Mouse (Mus musculus) WW6 (cell line): Measurements from ENCODE around the gene Exosc10.
A peak's percentile ranks its signal among the peaks of the same experiment; 100 is the strongest.

Source experiments
- DNase-seq: peaks from one replicate; pipeline ENCODE4 v3.0.0-alpha.2; 2013; ENCODE audit warnings: low read depth, low spot score

The Exosc10 gene

DNA sequence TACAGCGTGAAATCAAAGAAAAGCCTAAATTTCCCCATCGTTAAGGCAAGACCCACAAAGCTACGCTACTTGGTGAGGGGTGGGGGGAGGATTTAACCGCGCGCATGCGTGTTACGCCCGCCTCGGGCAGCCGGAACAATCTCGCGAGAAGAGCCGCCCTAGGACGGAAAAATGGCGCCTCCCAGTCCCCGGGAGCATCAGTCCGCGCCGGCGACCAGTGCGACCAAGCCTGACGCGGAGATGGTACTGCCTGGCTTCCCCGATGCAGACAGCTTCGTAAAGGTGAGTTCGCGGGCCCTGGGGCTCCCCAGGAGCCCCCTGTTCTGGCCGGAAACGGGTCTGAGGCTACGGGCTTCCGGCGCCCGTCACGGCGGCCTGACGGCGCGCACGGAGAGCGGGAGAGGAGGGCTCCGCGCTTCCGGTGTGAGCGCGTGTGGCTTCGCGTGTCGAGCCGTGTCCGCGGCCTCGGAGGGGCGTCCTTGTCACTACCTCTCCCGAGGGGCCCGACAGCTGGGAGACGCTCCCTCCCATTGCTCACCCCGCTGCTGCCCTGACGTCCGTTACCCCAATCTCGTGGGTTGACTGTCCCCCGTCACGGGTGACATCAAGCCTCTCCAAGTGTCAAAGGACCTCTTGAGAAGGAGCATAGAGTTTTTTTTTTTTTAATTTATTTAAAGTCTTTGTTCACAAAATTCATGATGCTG is at the start of gene Exosc10:
Gene Exosc10, plus strand, starts transcription at position 133 of the 704 bp plus-strand sequence.
- DNase-seq, result peak; percentile 70

DNA sequence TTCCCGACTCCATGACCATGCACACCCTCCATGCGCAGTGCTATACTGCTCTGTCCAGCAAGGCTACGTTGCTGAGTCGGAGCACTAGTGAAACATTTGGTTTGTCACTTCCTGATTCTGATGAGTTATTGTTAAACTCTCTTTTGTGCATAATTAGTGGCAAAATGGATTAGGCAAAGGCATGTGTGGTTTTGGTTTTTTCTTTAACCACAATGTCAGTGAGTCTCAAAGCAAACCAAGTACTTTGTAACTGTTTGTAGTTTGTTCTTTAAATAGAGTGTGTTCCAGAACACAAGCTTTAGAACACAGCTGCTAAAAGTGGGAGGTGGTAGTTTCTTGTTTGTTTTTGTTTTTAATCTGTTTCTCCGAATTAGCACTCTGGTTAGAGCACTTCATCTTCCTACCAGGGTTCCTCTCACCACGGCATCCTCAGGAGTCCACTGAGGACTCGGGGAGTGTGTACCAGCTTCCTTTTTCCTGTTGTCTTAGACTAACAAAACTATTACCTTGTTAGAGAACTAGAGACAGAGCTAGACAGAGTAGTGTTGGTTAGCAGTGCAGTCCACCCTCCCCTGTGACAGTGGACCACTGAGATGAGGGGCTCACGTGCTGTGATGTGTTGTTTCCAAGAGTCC is 48.7 kb upstream of the Exosc10 start:
- DNase-seq, result no peak

DNA sequence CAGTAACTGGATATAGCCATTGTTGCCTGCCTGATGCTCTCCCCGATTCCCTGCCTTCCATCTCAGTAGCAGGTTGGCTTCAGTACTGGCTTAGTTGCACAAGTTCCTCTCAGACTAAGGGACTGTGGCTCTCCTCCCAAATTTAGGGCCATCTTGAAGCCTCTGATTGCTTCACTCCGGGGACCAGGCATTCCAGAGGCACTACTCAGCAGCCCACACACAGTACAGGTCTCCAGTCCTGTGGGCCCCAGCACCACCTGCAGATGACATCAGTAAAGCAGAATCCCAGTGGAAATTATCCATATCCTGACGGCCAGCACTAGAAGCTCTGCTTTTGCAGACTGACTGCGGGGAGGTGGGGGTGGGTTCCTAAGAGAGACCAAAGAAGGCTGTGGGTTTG is 47.5 kb upstream of the Exosc10 start:
- DNase-seq, result no peak

DNA sequence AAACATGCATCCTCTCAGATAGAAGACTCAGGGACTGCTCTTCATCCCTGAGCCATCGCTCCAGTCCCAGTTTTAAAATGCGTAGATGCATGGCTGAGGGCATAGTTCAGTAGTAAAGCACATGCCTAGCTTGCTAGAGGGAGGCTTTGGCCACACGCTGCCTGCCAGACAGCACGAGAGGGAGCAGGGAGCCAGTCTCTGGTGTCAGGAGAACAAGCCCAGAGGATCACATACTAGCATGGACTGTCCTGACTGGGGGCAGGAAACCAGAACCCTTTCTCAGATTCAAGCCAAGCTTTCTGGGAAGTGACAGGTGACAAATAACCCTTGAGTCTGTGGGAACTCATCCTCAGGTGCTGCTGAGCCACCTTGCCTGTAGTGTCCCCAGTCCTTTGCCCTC is 46.9 kb upstream of the Exosc10 start:
- DNase-seq, result no peak

DNA sequence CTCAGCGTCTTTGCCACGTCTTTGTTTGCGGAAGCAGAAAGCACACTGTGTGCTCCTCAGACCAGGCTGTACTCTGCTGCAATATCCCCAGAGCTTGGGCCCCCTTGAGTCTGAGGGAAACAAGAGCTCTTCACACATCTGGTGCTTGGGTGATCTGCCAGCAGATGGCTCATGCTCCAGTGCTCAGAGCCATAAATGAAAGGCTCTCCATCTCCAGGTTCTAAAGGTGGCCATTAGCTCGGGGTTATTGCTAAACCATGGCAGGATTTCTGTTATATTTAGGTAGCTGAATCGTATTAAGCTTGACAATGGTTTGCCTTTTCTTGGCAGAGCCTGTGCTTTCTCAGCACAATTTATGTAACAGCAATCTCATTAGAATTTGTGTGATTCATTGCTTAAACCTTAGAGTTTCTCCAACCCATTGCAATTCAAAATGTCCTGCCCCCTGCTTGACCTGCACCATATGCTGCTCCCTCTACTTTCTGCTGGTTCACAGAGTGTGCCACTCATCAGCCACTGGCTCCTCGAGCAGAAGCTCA is 45.1 kb upstream of the Exosc10 start:
- no peak for DNase-seq

DNA sequence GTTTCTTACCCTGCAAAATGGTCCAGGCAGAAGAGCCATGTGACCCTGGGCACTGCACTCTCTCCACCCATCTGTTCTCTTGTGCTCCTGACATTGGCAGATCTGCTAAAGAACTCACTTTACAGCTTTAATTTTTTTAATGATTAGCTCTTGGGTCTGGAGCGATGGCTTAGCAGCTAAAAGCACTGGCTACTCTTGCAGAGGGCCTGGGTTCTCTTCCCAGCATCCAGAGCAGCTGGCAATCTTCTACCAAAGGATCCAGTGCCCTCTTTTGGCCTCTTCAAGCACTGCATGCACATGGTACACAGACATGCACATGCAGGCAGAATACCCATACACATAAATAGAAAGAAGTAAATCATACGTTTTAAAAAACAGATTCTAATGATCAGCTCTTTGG is 42.9 kb upstream of the Exosc10 start:
- DNase-seq, result no peak

DNA sequence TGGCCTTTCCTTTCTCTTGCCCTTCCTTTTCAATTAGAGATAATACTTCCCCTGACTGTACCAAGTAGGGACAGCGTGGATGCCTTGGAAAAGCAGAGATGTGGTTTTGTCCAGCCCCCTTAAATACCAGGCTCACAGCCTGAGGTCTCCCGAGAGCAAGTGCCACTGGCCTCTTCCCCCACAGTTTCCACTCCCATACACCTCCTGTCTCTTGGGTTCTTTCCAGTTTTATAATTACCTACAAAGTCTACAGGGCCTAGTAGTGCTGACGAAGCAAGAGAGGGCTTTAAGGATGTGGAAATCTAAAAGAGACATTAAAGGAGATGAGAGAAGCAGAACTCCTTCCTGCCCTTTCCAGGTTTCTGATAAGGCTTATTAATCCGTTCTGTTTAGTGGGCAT is 40.4 kb upstream of the Exosc10 start:
- DNase-seq, result no peak

DNA sequence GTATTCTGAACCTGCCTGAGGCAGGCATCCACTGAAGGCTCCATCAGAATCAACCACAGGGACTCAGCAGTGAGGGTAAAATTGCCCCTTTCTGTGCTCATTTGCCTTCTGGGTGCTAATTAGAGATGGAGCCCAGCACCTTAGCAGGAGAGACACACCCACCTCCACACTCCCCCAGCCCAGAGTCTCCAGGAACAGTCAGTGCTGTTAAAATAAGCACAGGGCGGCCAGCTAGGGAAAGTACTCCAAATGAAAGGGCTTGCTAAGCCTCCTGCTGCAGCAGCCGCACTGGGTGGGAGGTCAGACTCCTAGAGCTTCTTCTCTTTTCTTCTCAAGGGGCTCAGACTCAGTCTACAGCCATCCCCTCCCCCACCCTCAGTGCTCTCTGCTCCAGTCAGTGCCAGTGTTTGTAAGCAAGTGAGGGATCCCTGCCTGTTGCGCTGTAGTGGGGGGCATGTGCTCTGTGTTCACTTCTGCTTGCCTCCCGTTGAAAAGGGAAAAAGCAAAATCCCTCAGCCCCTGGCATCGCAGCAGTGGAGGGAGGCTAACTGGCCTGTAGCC is 39.9 kb upstream of the Exosc10 start:
- DNase-seq, result no peak

DNA sequence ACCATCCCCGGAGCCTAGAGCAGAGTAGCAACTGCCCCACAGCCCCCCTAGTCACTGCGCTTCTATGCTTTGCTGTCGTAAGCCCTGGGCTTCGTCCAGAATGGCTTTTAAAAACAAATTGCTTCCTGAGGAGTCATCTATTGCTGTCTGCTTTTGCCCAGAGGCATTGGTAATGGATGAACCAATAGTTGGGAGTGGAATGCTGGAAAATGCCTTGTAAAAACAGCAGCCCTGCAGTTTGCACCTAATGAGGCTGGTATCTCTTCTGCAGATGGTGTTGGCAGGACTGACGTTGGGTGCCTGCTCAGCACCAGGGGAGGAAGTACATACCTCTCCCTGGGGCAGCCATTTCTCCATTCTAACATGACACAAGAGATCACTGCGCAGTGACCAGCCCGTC is 34.7 kb upstream of the Exosc10 start:
- DNase-seq, result no peak

DNA sequence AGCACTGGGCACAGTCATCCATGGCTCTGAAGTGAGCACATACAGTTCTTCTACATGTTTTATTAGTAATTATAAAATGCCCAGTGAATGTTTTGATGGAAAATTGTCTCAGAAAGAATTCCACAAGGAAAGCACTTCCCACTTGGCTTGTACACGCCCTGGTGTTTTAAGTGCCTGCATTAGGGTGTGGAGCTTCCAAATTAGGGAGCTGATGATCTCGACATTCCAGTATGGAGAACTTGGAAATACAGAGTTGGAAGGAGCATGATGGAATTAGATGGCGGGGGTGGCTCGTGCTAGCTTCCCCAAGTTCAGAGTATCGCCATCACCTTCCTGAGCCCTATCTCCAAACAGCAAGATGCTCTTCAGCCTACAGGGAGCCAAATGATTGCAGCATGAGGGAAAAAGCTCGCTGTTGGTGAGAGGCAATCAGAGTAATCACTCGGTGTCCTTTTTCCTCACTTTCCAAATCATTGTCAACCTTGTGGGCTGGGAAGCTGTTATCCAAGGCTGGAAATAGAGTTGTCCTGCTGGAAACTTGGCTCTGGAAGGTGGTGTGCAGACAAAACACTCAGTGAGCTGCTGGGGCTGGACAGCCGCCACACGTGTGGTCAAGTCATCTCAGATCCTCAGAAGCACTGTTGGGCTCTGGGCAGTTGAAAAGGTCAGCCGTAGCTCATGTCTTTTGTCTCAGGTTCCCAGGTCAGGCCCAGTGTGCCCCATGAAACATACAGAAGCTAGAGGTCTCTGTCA is 30.9 kb upstream of the Exosc10 start:
- no peak for DNase-seq

DNA sequence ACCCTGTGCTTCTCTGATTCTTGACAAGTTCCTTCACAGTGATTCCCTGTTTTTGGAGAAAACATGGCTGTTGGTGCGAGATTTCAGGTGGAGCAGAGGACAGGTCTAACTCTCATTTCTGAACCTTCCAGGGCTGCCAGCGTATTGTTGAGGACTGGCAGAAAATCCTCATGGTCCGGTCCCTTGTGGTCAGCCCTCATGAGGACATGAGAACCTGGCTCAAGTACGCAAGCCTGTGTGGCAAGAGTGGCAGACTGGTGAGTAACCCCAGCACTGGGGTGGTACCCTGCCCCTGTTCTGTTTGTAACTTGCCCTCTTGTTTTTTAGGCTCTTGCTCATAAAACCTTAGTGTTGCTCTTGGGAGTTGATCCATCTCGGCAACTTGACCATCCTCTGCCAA is 27.9 kb upstream of the Exosc10 start:
- no peak for DNase-seq

DNA sequence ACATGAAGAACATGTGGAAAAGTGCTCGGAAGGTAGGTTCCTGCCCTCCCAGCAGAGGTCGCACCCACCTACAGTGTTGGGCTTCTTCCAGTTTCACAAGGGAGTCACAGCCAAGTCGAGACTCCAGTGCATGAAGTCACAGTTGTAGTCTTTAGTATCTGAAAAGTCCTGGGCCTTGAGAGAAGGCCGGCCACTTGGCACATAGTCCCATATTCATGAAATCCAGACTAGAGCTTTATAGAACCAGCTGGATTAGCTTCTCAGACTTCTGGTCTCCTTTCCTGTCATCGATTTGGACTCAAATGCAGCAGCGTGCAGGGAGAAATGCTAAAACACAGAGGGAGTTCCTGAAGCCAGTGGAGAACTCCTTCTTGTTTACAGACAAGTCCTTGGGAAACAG is 27.5 kb upstream of the Exosc10 start:
- DNase-seq, result no peak

DNA sequence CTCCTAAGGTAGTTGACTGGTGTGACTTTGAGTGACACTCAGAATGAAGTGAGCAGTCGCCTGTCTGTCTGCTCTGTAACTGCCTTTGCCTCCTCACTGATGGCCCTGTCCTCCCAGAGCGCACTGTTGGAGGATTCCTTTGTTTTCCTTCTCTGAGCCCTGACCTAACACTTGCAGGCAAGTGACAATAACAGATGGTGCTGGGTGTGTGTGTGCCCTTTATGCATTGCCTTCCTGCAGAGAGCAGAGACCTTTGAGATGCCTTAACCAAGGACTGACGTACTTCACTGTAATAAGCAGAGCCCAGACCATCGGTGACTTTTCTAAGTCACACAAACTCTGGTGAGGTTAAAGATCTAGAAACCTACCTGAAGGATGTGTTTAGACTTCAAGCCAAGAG is 26.9 kb upstream of the Exosc10 start:
- DNase-seq, result no peak

DNA sequence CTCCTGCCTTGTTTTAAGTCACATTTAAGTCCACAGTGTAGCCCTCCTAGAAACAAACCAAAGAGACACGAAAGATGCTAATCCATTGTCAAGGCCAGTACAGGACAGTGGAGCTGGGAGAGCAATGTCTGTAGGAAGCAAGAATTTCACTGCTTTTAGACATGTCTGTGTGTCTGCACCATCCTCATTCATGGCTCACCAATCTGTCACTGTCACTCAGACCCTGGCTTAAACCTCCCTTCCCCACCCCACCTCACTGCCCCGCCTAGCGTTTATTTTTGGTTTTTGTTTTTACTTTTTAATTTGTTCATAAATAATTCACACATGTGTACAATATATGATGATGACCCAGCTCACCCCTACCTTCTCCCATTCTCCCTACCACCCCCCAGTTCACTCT is 25.7 kb upstream of the Exosc10 start:
- DNase-seq, result no peak

DNA sequence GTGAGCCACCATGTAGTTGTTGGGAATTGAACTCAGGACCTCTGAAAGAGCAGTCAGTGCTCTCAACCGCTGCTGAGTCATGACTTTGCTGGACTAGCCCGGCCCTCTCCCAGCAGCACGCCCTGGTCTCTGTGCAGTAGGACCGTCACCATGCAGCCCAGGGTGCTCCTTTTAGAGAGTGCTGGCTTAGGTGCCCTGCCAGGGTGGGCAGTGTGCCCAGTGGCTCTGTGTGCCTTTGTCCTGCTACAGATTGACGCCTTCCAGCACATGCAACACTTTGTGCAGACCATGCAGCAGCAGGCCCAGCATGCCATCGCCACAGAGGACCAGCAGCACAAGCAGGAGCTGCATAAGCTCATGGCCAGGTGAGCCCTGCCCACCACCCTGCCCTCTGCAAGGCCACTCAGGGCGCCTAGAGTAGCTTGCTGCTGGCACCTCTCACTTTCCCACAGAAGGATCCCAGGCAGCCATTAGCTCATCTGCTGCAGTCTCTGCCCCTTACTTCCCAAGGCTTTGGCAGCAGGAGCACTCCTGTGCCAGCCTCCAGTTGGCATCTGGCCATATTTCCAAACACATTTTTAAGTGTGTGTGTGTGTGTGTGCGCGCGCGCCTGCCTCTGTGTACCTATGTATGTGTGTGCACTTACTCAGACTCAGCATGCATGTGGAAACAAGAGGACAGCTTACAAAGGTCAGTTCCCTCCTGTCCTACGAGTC is 24.5 kb upstream of the Exosc10 start:
- no peak for DNase-seq

DNA sequence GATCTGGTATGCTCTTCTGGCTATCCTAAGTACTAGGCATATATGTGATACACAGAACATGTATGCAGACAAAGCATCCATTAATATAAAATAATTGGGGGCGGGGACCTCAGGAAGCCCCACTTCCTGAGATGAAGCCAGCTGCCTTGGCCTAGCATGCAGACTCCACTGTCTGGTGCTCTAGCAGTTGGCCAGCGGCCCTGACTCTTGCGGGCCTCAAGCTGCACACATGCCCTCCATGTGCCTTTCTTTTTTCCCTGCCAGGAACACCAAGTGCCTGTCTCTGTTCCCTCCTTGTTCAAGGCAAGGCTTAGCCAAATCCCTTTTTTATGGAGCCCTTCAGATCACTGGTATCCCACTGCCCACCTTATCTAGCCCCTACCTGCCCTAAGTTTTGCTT is 22.4 kb upstream of the Exosc10 start:
- no peak for DNase-seq

DNA sequence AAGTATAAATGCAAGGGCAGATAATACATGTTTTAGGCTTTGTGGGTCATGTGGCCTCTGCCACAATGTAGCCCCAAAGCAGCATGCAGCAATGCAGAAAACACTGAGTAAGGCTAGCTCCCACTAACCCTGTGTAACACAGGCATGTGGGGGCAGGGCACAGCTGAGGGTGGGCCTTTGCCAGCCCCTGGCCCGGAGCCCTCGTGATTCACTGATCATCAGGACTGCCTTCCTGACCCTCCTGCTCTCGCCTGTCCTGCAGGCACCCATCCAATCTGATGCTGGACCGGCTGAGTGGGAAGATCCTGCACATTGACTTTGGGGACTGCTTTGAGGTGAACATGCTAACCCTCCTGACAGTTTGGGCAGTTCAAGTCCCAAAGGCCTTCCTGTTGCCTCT is 9.1 kb upstream of the Exosc10 start:
- DNase-seq, result no peak

DNA sequence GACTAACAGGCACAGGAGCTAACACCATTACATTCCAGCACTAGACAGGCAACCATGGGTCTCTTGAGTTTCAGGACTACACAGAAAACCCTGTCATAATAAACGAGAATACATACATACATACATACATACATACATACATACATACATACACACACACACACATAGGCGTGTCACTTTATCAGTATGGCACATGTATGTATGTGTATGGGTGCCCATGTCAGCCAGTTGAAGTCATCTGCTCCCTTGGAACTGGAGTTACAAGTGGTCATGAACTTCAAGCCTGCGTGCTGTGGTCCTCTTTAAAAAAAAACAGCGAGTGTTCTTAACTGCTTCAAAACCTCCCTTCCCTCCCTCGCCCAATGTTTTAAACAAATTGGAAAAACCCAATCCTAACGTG is 463 bp upstream of the Exosc10 start:
- DNase-seq, result no peak

DNA sequence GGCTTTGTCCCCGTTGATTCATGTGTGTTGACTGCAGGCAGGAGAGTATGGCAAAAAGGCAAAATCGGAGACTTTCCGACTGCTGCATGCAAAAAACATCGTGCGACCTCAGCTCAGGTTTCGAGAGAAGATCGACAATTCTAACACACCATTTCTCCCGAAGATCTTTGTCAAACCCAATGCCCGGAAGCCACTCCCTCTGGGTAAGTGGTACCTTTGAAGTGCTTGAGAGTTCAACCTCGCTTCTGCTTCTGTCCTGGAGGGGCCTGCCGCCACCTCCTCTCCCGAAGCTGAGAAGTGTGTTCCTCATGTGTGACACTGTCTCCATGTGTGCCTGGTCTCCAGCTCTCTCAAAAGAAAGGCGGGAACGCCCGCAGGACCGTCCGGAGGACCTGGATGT is 4.4 kb downstream of the Exosc10 start:
- no peak for DNase-seq

DNA sequence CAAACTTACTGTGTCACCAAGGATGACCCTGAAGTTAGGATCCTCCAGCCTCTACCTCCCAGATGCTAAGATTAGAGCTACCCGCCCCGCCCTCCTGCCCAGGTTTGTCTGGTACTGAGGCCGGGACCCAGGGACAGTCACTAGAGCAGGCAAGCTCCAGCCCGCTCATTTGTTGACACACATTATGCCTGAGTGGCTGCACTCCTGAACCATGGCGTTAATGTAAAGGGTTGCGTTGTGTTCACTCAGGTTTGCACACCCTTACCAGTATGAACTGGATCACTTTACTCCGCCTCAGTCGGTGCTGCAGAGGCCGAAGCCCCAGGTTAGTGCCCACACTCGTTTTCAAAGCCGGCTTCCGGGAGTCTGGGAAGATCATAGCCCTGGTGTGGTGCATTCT is 5.4 kb downstream of the Exosc10 start:
- DNase-seq, result no peak

DNA sequence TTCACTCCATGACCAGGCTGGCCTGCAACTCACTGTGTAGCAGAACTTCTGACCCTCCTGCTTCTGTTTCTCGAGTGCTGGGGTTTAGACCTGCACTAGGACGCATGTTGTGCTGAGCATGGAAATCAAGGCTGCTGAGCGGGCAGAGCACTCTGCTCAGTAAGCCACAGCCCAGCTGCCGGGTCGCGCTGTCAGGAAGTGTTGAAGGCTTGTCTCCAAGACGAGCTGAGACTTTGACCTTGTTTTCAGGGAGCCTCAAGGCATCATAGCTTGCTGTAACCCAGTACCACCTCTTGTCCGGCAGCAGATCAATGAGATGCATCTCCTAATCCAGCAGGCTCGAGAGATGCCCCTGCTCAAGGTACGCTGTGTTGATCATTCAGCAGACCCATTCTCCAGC is 11.9 kb downstream of the Exosc10 start:
- DNase-seq, result no peak
